Mouse (Mus musculus) CD4-positive naive resting alpha-beta T cell, adult 76 days (primary cell): ENCODE results near the gene Scd1. TPM values are rescaled to one million over a fixed set of nuclear protein-coding genes. Genes with fewer than 3 reads are reported as not detected.

ENCODE experiments used
- total RNA-seq: library from RNA; stranded (reverse); gene quantifications from one replicate; pipeline ENCODE4 v1.2.4, GENCODE M21; 2023

Gene Scd1
- total RNA-seq = 55.1 TPM

GRCm38 (mm10) chr19:44407341-44408222, at the start of gene Scd1:
TSS of gene Scd1 (minus strand) at chr19:44407879.

Other genes starting within 250 kb of the Scd1 start
- not detected for gene Pkd2l1, start 215.4 kb downstream of the Scd1 start, total RNA-seq
- gene Scd3, start 204.6 kb downstream of the Scd1 start, total RNA-seq = not detected
- gene Scd2, start 114.2 kb downstream of the Scd1 start, total RNA-seq = 10.9 TPM
- 0.18 TPM for gene Scd4, start 74.8 kb downstream of the Scd1 start, total RNA-seq
- gene Wnt8b, start 85.6 kb upstream of the Scd1 start, total RNA-seq = not detected
- gene Sec31b, start 138.0 kb upstream of the Scd1 start, total RNA-seq = 4.2 TPM
- gene Gm20538, start 145.0 kb upstream of the Scd1 start, total RNA-seq = not detected
- gene Ndufb8, start 147.6 kb upstream of the Scd1 start, total RNA-seq = 103 TPM
- gene Hif1an, start 155.0 kb upstream of the Scd1 start, total RNA-seq = 74.5 TPM